Mouse (Mus musculus): ENCODE results near the gene Trafd1. TPM values are rescaled to one million over a fixed set of nuclear protein-coding genes. Genes with fewer than 3 reads are reported as not detected.

The Trafd1 gene
- polyA plus RNA-seq, 1 experiment from 2014 or later = 115 TPM

DNA sequence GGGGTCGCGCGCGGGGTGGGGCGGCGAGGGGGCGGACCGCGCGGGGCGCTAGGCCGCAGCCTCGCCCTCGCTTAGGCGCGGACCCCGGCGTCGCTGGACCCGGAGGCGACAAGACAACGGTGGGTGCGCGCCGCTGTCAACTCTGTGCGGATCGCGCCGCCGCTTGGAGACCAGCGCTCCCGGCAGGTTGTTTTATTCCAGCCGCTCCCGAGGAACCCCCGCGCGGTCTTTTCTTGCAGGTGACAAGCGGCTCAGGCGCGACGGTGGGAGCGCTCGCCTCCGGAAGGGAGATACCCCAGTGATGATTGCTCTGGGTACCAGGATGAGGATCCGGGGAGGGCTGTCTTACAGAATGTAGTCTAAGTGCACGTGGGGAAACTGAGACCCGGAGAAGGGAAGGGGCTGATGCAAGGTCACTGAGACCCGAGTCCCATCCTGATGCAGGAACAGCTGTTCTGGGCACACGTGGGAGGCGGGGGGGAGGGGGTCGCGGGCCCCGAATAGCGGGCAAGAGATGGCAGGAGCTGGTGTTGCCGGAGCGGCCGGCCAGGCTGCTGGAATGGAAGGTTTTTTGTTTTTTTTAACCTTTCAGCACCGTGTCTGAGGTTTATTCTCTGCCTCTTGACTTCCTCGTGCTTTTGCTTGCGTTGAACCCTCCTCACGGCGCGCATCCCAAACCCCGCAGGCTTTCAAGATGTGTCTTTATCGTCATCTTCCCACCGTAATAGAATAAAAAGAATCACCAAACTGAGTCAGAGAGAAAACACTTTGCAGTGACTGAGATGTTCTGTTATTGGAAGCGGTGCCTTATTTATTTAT lies 12.9 kb upstream of the Trafd1 start:
- H3K4me1 ChIP-seq = peaks cover 27% of the 10 kb centered on the region
- peak overlapping the region; percentile 85 for H3K27ac ChIP-seq (replicated peaks)
- no peaks in the 10 kb centered on the region for H3K27me3 ChIP-seq (replicated peaks)
- peak; percentile 77 for ATAC-seq (ENCODE audit: low FRiP score)
- H3K9me3 ChIP-seq (replicated peaks) = no peaks in the 10 kb centered on the region
- H3K9ac ChIP-seq (replicated peaks) = peak overlapping the region; percentile 92
- H3K4me2 ChIP-seq = peak overlapping the region; percentile 74
- H3K4me3 ChIP-seq (replicated peaks) = peak overlapping the region; percentile 96
- WGBS = under 1% methylated on average over 67 of the region's 67 CpGs
- peaks cover 9% of the 10 kb centered on the region; the same call in 1 of the 2 replicates for H3K36me3 ChIP-seq

DNA sequence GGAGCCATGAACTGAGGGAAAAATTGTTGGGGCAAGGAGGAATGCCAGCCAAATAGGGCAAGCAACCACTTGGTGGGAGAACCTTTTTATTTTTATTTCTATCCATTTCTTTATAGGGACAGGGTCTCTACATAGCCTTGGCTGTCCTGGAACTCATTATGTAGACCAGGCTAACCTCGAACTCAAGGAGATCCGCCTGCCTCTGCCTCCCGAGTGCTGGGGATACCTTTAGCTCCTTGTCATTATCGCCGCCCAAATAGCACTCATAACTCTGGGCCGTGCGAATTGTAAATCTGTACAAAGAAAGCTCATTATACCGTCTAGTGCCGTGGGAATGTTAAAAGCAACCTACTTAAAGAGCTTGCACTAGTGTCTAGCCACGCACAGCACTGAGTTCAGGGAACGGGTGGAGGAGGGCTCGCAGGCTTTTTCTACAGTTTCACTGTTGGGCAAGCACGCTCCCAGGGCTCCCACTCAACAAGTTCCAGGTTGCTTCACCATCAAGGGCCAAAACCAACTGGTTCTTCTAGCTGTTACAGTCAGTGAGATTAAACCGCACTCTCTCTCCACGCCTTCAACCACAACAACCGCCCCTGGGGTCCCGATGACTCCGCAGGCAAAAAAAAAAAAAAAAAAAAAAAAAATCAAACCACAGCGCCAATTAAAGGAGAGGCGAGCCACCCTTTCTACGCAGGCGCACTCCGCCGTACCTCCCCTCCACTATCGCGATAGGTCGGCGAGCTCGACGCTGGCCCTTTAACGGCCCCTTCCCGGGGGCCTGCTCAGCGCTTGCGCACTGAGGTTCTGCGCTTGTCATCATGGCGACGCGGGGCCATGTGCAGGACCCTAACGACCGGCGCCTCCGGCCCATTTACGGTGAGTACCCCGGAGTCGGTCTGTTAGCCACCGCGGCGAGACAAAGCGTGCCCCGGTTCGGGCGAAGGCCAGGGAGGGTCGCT lies 12.0 kb upstream of the Trafd1 start, which contains the start of gene Naa25:
TSS of gene Naa25 (plus strand) at position 750 of the 959 bp plus-strand sequence.
- H3K9ac ChIP-seq (replicated peaks) = peak within 1 kb of the TSS; percentile 92
- no peaks in the 10 kb centered on the region for H3K27me3 ChIP-seq (replicated peaks)
- H3K27ac ChIP-seq (replicated peaks) = peak within 1 kb of the TSS; percentile 85
- WGBS = 9% methylated on average over 53 of the region's 53 CpGs
- peak; percentile 95 for ATAC-seq (ENCODE audit: low FRiP score)
- peaks cover 9% of the 10 kb centered on the region; the same call in 1 of the 2 replicates for H3K36me3 ChIP-seq
- peak within 1 kb of the TSS; percentile 74 for H3K4me2 ChIP-seq
- peak within 1 kb of the TSS; percentile 96 for H3K4me3 ChIP-seq (replicated peaks)
- H3K4me1 ChIP-seq = peaks cover 27% of the 10 kb centered on the region
- H3K9me3 ChIP-seq (replicated peaks) = no peaks in the 10 kb centered on the region

DNA sequence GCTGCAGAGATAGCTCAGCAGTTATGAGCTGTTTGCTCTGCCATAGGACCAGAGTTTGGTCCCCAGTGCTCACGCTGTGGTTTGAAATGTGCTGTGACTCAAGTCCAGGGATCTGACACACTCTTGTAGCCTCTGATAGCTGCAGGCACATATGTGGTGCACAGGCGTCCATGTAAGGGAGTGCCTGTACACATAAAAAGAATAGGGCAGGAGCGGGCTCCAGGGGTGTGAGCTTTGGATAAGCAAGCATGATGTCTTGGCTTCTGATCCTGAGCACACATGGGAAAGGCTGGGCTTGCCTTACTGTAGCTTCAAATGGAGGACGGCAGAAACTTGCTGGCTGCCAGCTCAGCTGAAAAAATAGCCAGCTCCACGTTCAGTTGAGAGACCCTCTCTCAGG lies 10.2 kb upstream of the Trafd1 start:
- Histone ChIP-seq H3K36me3 (no peaks in the 10 kb centered on the region), H3K9ac (replicated peaks) (no peak overlapping the region), H3K9me3 (replicated peaks) (no peaks in the 10 kb centered on the region), H3K4me2 (no peak overlapping the region), H3K4me1 (peaks cover 24% of the 10 kb centered on the region), H3K27ac (replicated peaks) (no peak overlapping the region), H3K4me3 (replicated peaks) (no peak overlapping the region), H3K27me3 (replicated peaks) (no peaks in the 10 kb centered on the region)
- 83% methylated on average over 5 of the region's 5 CpGs for WGBS
- ATAC-seq (ENCODE audit: low FRiP score) = no peak

DNA sequence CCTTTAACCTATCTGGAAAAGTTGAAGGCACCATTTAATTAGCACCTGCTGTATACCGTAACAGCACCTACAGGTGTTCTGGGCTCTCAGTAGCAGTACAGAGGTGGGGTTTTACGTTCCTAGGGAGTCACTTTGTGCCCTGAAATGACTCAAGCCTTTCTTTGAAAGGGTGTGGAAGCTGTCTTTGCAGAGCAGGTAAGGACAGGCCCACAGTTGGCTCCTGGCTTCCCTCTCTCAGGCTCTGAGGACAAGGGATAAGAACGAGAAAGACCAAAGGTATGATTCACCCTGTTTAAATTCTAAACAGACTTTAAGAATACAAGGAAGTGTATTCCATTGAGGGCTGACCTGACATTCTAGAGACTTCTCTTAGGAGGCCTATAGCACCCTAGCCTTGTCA lies 8.0 kb upstream of the Trafd1 start:
- ATAC-seq (ENCODE audit: low FRiP score) = no peak
- whole genome bisulfite sequencing = 78% methylated on average over 3 of the region's 3 CpGs
- H3K36me3 ChIP-seq = no peaks in the 10 kb centered on the region

DNA sequence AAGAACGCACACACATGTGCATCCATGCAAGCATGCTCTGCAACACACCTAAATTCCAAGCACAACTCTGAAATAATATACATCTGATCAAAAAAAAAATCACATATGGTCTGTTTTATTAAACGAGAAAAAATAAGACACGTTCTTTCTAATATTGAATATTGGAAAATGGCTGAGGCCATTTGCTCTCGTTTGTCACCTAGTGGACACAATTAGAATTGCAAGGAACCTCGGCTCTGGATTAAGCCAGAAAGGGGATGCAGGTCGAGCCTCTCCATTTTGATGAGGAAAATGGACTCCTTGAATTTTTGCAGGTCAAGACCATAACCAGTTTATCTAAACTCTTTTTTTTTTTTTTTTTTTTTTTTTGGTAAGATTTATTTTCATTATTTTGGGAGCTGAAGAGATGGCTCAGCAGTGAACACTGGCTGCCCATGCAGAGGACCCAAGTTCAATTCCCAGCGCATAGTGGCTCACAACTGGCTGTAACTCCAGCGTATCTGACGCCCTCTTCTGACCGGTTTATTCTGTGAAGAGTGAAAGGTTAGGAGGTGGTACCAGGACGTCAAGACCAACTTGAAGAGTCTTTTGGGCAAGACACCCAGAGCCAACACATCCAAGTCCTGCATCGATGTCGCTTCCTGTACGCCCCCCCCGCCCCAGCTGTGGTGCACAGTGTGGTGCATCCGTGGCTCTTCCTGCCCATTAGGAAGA lies 7.4 kb upstream of the Trafd1 start:
- no peaks in the 10 kb centered on the region for H3K27me3 ChIP-seq (replicated peaks)
- H3K4me2 ChIP-seq = no peak overlapping the region
- no peaks in the 10 kb centered on the region for H3K9me3 ChIP-seq (replicated peaks)
- peaks cover 7% of the 10 kb centered on the region for H3K4me1 ChIP-seq
- no peak overlapping the region for H3K9ac ChIP-seq (replicated peaks)
- no peaks in the 10 kb centered on the region for H3K36me3 ChIP-seq
- H3K27ac ChIP-seq (replicated peaks) = no peak overlapping the region
- WGBS = 59% methylated on average over 16 of the region's 16 CpGs
- no peak for ATAC-seq (ENCODE audit: low FRiP score)
- no peak overlapping the region for H3K4me3 ChIP-seq (replicated peaks)

More for the DNA sequence above, 8.0 kb upstream of the Trafd1 start:
- H3K9me3 ChIP-seq (replicated peaks) = no peaks in the 10 kb centered on the region
- H3K4me1 ChIP-seq = peaks cover 7% of the 10 kb centered on the region
- H3K9ac ChIP-seq (replicated peaks) = no peak overlapping the region
- no peak overlapping the region for H3K4me3 ChIP-seq (replicated peaks)
- H3K27me3 ChIP-seq (replicated peaks) = no peaks in the 10 kb centered on the region
- H3K27ac ChIP-seq (replicated peaks) = no peak overlapping the region
- H3K4me2 ChIP-seq = no peak overlapping the region

DNA sequence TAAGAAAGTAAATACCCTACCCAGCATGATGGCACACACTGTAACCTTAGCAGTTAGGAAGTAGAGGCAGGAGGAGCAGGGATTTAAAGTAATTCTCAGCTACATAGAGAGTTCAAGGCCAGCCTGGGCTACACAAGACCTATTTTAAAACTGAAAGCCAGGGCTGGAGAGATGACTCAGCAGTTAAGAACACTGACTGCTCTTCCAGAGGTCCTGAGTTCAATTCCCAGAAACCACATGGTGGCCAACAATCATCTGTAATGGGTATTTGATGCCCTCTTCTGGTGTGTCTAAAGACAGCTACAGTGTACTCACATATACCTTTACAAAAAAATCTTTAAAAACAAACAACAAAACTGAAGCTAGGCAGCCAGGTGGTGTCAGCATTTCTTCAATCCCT lies 4.3 kb upstream of the Trafd1 start:
- H3K4me3 ChIP-seq (replicated peaks) = no peak overlapping the region
- H3K4me1 ChIP-seq = peaks cover 9% of the 10 kb centered on the region
- H3K9ac ChIP-seq (replicated peaks) = no peak overlapping the region
- H3K27me3 ChIP-seq (replicated peaks) = no peaks in the 10 kb centered on the region
- H3K4me2 ChIP-seq = no peak overlapping the region
- H3K36me3 ChIP-seq = no peaks in the 10 kb centered on the region
- no peaks in the 10 kb centered on the region for H3K9me3 ChIP-seq (replicated peaks)
- ATAC-seq (ENCODE audit: low FRiP score) = no peak
- H3K27ac ChIP-seq (replicated peaks) = no peak overlapping the region

DNA sequence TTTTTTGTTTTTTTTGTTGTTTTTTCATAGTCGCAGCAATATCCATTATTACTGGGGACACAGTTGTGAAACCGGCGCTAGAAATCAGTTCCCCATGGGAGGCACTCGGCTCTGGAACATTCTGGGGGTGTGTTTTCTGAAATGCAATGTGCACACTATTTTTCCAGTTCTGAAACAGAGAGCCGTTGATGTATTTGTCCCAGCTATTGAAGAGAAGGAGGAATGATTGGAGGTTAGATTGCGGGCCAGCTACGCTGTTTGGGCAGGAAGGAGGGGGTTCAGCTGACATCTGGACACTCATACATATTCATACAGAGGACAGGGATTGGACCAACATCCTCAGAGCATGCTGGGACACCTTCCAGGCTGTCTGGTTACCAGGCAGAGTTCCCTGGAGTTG lies 3.7 kb upstream of the Trafd1 start:
- Histone ChIP-seq H3K4me3 (replicated peaks) (no peak overlapping the region), H3K36me3 (no peaks in the 10 kb centered on the region), H3K9me3 (replicated peaks) (no peaks in the 10 kb centered on the region), H3K4me2 (no peak overlapping the region), H3K9ac (replicated peaks) (no peak overlapping the region), H3K4me1 (peaks cover 14% of the 10 kb centered on the region), H3K27ac (replicated peaks) (no peak overlapping the region), H3K27me3 (replicated peaks) (no peaks in the 10 kb centered on the region)
- ATAC-seq (ENCODE audit: low FRiP score) = no peak
- 44% methylated on average over 7 of the region's 7 CpGs for WGBS

DNA sequence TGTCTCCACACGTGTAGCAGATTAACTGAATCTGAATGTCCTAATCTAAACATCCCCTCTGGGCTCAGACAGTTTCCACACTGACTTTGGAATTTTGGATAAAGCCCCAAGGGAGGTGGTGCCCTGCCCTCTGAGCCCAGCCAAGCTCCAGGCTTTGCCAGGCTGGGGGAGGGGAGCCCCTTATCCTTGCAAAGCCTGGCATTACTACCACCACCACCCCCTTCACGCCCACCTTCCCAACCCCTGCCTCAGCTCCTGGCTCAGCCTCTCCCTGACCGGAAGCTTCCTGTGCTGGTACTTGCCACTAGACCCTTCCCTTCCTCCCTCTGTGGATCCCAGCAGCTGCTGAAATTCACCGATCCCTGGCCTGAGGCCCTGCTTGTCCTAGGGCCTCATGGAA lies 1.7 kb upstream of the Trafd1 start:
- Histone ChIP-seq H3K27ac (replicated peaks) (no peak overlapping the region), H3K36me3 (peaks cover 3% of the 10 kb centered on the region; the same call in 1 of the 2 replicates), H3K4me1 (peaks cover 34% of the 10 kb centered on the region), H3K9ac (replicated peaks) (no peak overlapping the region), H3K9me3 (replicated peaks) (no peaks in the 10 kb centered on the region), H3K4me3 (replicated peaks) (no peak overlapping the region), H3K27me3 (replicated peaks) (no peaks in the 10 kb centered on the region), H3K4me2 (no peak overlapping the region)
- no peak for ATAC-seq (ENCODE audit: low FRiP score)
- 69% methylated on average over 4 of the region's 4 CpGs for WGBS

DNA sequence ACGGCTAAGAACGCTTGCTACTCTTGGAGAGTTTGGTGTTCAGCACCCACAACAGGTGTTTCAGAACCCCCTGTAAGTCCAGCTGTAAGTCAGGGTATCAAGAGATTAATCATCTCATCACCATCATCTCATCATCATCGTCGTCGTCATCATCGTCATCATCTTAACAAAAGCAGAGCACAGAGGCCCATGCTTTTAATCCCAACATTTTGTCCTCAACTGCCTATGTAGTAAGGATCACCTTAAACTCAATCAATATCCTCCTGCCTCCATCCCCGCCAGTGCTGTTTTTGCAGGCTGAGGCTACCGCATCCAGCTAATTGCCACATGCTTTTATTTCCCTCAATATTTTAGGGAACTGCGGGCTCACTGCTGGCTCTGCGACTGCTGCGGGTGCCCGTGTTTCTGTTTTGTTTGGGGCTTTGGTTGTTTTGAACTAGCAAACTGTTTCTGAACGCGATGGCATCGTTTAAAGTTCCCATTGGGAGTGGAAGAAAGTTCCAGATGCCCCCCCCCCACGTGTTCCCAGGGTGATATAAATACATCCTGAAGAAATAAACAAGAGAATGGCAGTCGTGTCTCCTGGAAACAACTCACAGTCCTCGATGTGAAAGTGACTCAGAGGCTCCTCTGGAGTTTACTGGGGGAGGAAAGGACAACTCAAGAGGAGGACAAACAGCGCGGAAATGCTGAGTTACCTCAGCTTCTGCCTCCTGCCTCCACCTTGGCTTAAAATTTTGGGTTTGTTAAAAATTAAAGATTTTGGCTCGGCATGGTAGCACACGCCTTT lies 883 bp upstream of the Trafd1 start:
- peaks cover 11% of the 10 kb centered on the region for H3K36me3 ChIP-seq
- peak overlapping the region; percentile 69 for H3K4me2 ChIP-seq
- H3K9me3 ChIP-seq (replicated peaks) = no peaks in the 10 kb centered on the region
- H3K4me1 ChIP-seq = peaks cover 35% of the 10 kb centered on the region
- peak; percentile 9; the same call in 1 of the 2 replicates for ATAC-seq (ENCODE audit: low FRiP score)
- no peaks in the 10 kb centered on the region for H3K27me3 ChIP-seq (replicated peaks)
- peak overlapping the region; percentile 83 for H3K9ac ChIP-seq (replicated peaks)
- H3K27ac ChIP-seq (replicated peaks) = peak overlapping the region; percentile 83
- 34% methylated on average over 22 of the region's 22 CpGs for WGBS
- H3K4me3 ChIP-seq (replicated peaks) = peak overlapping the region; percentile 67

DNA sequence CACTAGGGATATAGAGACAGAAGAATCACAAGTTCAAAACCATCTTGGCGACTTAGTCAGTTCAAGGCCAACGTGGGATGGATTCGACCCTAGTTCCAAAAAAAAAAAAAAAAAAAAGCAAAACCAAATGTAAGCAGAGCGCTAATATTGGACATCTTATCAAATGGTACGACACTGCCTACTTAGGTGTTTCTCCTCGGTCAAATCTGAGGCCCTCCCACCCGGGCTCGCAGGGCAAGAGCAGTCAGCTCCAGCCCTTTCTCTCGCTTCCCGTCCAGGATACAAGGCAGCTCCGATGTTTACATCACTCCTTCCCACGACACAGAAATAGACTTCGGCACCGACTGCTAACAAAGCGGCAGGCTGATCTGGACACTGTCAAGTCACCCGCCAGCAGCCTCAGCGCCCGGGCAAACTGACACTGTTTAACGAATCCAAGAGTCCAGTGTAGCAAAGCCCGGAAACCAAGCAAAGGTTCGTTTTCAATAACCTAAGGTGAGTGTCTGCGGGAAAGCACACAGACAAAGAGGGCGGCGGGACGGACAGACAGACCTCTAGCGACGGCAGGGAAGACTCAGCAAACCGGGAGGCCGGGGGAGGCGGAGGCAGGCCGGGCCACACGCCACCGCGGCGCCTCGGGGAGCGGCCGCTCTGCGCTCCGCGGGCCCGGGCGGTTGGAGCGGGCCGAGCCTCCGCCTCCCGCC lies 523 bp downstream of the Trafd1 start:
- peak overlapping the region; percentile 83 for H3K27ac ChIP-seq (replicated peaks)
- 3% methylated on average over 42 of the region's 47 CpGs for WGBS
- H3K27me3 ChIP-seq (replicated peaks) = no peaks in the 10 kb centered on the region
- H3K9me3 ChIP-seq (replicated peaks) = no peaks in the 10 kb centered on the region
- peak overlapping the region; percentile 69 for H3K4me2 ChIP-seq
- H3K36me3 ChIP-seq = peaks cover 25% of the 10 kb centered on the region
- peak; percentile 71 for ATAC-seq (ENCODE audit: low FRiP score)
- H3K4me3 ChIP-seq (replicated peaks) = peak overlapping the region; percentile 67
- peak overlapping the region; percentile 83 for H3K9ac ChIP-seq (replicated peaks)
- H3K4me1 ChIP-seq = peaks cover 35% of the 10 kb centered on the region
